Comparison of ENCODE assay signal across 10 mouse cellular contexts in genomic region chr11:21313922-21314657, GRCm38 (mm10). TPM values are rescaled to one million over a fixed set of nuclear protein-coding genes. Genes with fewer than 3 reads are reported as not detected.
DNase-seq lines count a peak whose midpoint lies in the region; ATAC-seq and TF ChIP-seq lines count a peak whose summit lies in the region.
"Had no signal": no experiment of that assay in that cellular context is flagged by ENCODE, and none has a peak within 500 bp of the region (broad histone marks: within the 10 kb centered on the region; RNA-seq: fewer than 3 reads in every experiment).

No protein-coding gene starts in this region.

- no peaks in the 10 kb centered on the region for H3K9me3 ChIP-seq in intestine, embryonic 14.5 days (ENCODE audit: control insufficient read depth, low read length)
- no peaks in the 10 kb centered on the region for H3K9me3 ChIP-seq in intestine, postnatal 0 days (ENCODE audit: control insufficient read depth)
- no peaks in the 10 kb centered on the region for H3K9me3 ChIP-seq in liver, postnatal 0 days (ENCODE audit: low read length)
- H3K9me3 ChIP-seq in neural tube, embryonic 15.5 days (replicated peaks), result no peaks in the 10 kb centered on the region
- H3K9me3 ChIP-seq in forebrain, embryonic 11.5 days (ENCODE audit: control insufficient read depth, low read length), result no peaks in the 10 kb centered on the region
- H3K9me3 ChIP-seq: midbrain, embryonic 13.5 days had no signal

- H3K36me3 ChIP-seq in intestine, embryonic 14.5 days (ENCODE audit: control insufficient read depth, insufficient read depth, low read length), result peaks cover 66% of the 10 kb centered on the region
- peaks cover 42% of the 10 kb centered on the region for H3K36me3 ChIP-seq in intestine, postnatal 0 days (ENCODE audit: control insufficient read depth, insufficient read depth)
- peaks cover 40% of the 10 kb centered on the region for H3K36me3 ChIP-seq in liver, postnatal 0 days (replicated peaks; ENCODE audit: insufficient read depth, low read length)
- peaks cover 15% of the 10 kb centered on the region for H3K36me3 ChIP-seq in neural tube, embryonic 15.5 days
- H3K36me3 ChIP-seq in forebrain, embryonic 11.5 days (ENCODE audit: control insufficient read depth, insufficient read depth, low read length), result no peaks in the 10 kb centered on the region

- H3K27me3 ChIP-seq in intestine, embryonic 14.5 days (replicated peaks; ENCODE audit: control insufficient read depth, insufficient read depth, low read length), result no peaks in the 10 kb centered on the region
- H3K27me3 ChIP-seq in intestine, postnatal 0 days (replicated peaks; ENCODE audit: control insufficient read depth, insufficient read depth, low read length), result no peaks in the 10 kb centered on the region
- H3K27me3 ChIP-seq in liver, postnatal 0 days (ENCODE audit: insufficient read depth, low read length), result no peaks in the 10 kb centered on the region
- H3K27me3 ChIP-seq in neural tube, embryonic 15.5 days (replicated peaks), result no peaks in the 10 kb centered on the region
- H3K27me3 ChIP-seq in forebrain, embryonic 11.5 days (ENCODE audit: control insufficient read depth, insufficient read depth, low read length), result no peaks in the 10 kb centered on the region
- H3K27me3 ChIP-seq: midbrain, embryonic 13.5 days had no signal

- 58% methylated on average over 9 of the region's 9 CpGs for WGBS in intestine, embryonic 14.5 days
- 70% methylated on average over 9 of the region's 9 CpGs for WGBS in intestine, postnatal 0 days
- 74% methylated on average over 9 of the region's 9 CpGs for WGBS in liver, postnatal 0 days (ENCODE audit: insufficient replicate concordance)
- WGBS in neural tube, embryonic 15.5 days, result 91% methylated on average over 9 of the region's 9 CpGs
- 91% methylated on average over 9 of the region's 9 CpGs for WGBS in forebrain, embryonic 11.5 days

- no peak overlapping the region for H3K9ac ChIP-seq in intestine, embryonic 14.5 days (ENCODE audit: low read length)
- no peak overlapping the region for H3K9ac ChIP-seq in intestine, postnatal 0 days (ENCODE audit: low read depth, low read length)
- H3K9ac ChIP-seq in liver, postnatal 0 days (replicated peaks), result no peak overlapping the region
- no peak overlapping the region for H3K9ac ChIP-seq in neural tube, embryonic 15.5 days (replicated peaks)
- no peak overlapping the region for H3K9ac ChIP-seq in forebrain, embryonic 11.5 days (ENCODE audit: low read length)
- H3K9ac ChIP-seq: midbrain, embryonic 13.5 days had no signal

- no peak overlapping the region for H3K4me3 ChIP-seq in intestine, embryonic 14.5 days (ENCODE audit: low read depth, low read length)
- H3K4me3 ChIP-seq in intestine, postnatal 0 days (ENCODE audit: low read depth, low read length), result no peak overlapping the region
- H3K4me3 ChIP-seq in liver, postnatal 0 days (ENCODE audit: low read depth, low read length), result no peak overlapping the region
- H3K4me3 ChIP-seq in neural tube, embryonic 15.5 days (replicated peaks), result no peak overlapping the region
- no peak overlapping the region for H3K4me3 ChIP-seq in forebrain, embryonic 11.5 days (ENCODE audit: low read depth, low read length)
- H3K4me3 ChIP-seq: midbrain, embryonic 13.5 days had no signal

- intact Hi-C loops in heart, postnatal 10 days (cut with DNase I), result no loop called here

- no peak overlapping the region for H3K4me2 ChIP-seq in intestine, embryonic 14.5 days (ENCODE audit: low read length)
- H3K4me2 ChIP-seq in intestine, postnatal 0 days (replicated peaks; ENCODE audit: low read depth), result no peak overlapping the region
- H3K4me2 ChIP-seq in liver, postnatal 0 days (ENCODE audit: low read depth, low read length), result no peak overlapping the region
- H3K4me2 ChIP-seq in neural tube, embryonic 15.5 days, result no peak overlapping the region
- H3K4me2 ChIP-seq in forebrain, embryonic 11.5 days (ENCODE audit: low read depth, low read length, severe bottlenecking), result no peak overlapping the region
- H3K4me2 ChIP-seq: midbrain, embryonic 13.5 days had no signal

- no peak for TF ChIP-seq CTCF in intestine, postnatal 0 days (IDR thresholded peaks at IDR 0.05; ENCODE audit: low read depth)
- no peak for TF ChIP-seq CTCF in liver, postnatal 0 days (IDR thresholded peaks at IDR 0.05; ENCODE audit: low read depth)

- H3K27ac ChIP-seq in intestine, embryonic 14.5 days (ENCODE audit: low read depth), result 0 out of 2 replicates have a peak overlapping the region, but pooled peaks have one; percentile 11
- H3K27ac ChIP-seq in intestine, postnatal 0 days (ENCODE audit: low read depth, low read length), result no peak overlapping the region
- no peak overlapping the region for H3K27ac ChIP-seq in liver, postnatal 0 days (ENCODE audit: low read depth)
- no peak overlapping the region for H3K27ac ChIP-seq in neural tube, embryonic 15.5 days (replicated peaks)
- no peak overlapping the region for H3K27ac ChIP-seq in forebrain, embryonic 11.5 days (ENCODE audit: low read depth, low read length)
- H3K27ac ChIP-seq: midbrain, embryonic 13.5 days had no signal

- ATAC-seq in intestine, embryonic 14.5 days (replicated peaks; ENCODE audit: low FRiP score, low TSS enrichment, low read depth), result 0 out of 2 replicates have a peak, but pooled peaks have one; percentile 71
- ATAC-seq in intestine, postnatal 0 days, result no peak
- ATAC-seq in liver, postnatal 0 days, result peak; percentile 82
- ATAC-seq in neural tube, embryonic 15.5 days (ENCODE audit: low FRiP score), result no peak
- no peak for ATAC-seq in forebrain, embryonic 11.5 days (replicated peaks; ENCODE audit: low FRiP score)
- ATAC-seq: midbrain, embryonic 13.5 days had no signal

- no peak for DNase-seq in intestine, embryonic 14.5 days (ENCODE audit: low spot score)
- DNase-seq in T-cell, adult 2 months (ENCODE audit: low spot score), result peak; percentile 4
- DNase-seq in heart, postnatal 10 days, result peak; percentile 38 to 64
- DNase-seq in liver, postnatal 0 days, result no peak
- DNase-seq in forebrain, embryonic 11.5 days (ENCODE audit: low spot score), result no peak
- DNase-seq in cerebellum, postnatal 25 days, result no peak
- DNase-seq: cerebellum, adult 9-10 months had no signal

- TF ChIP-seq EP300 in liver, postnatal 0 days (IDR thresholded peaks at IDR 0.05; ENCODE audit: low read depth), result no peak

- no peaks in the 10 kb centered on the region for H3K4me1 ChIP-seq in intestine, embryonic 14.5 days (replicated peaks; ENCODE audit: control insufficient read depth, insufficient read depth, low read length)
- no peaks in the 10 kb centered on the region for H3K4me1 ChIP-seq in intestine, postnatal 0 days (replicated peaks; ENCODE audit: control insufficient read depth, insufficient read depth, low read length)
- H3K4me1 ChIP-seq in liver, postnatal 0 days (ENCODE audit: insufficient read depth), result no peaks in the 10 kb centered on the region
- no peaks in the 10 kb centered on the region for H3K4me1 ChIP-seq in neural tube, embryonic 15.5 days
- H3K4me1 ChIP-seq in forebrain, embryonic 11.5 days (replicated peaks; ENCODE audit: control insufficient read depth, insufficient read depth, low read length), result no peaks in the 10 kb centered on the region
- H3K4me1 ChIP-seq: midbrain, embryonic 13.5 days had no signal

RNA-seq across cellular contexts. Expression of gene Ugp2, which starts 56.9 kb away (rescaled TPM):
- 70.6 and 74.3 TPM in 2 replicates for polyA plus RNA-seq in intestine, embryonic 14.5 days (2014; fragmentation: Nextera tagmentation; extraction: Ambion mirVana)
- 152 and 156 TPM in 2 replicates for polyA plus RNA-seq in intestine, postnatal 0 days (2015; fragmentation: Nextera tagmentation; extraction: Ambion mirVana)
- 100 to 1,000 TPM; 187 to 190 TPM for total RNA-seq in heart, postnatal 10 days (2021)
- polyA plus RNA-seq in liver, postnatal 0 days (2015; fragmentation: Nextera tagmentation; extraction: Ambion mirVana), result 88.1 and 92.9 TPM in 2 replicates
- 73.4 and 76.6 TPM in 2 replicates for polyA plus RNA-seq in neural tube, embryonic 15.5 days (2015; fragmentation: Nextera tagmentation; extraction: Ambion mirVana)
- 51.8 and 59.9 TPM in 2 replicates for polyA plus RNA-seq in forebrain, embryonic 11.5 days (2014; fragmentation: Nextera tagmentation; extraction: Ambion mirVana)

Comparison
In these comparisons a context has a peak if more than half of its experiments do, and no peak if none do; other contexts are left out.
1. ATAC-seq: peak in intestine, embryonic 14.5 days (single experiment) and liver, postnatal 0 days (single experiment); none in intestine, postnatal 0 days (single experiment), neural tube, embryonic 15.5 days (single experiment) and forebrain, embryonic 11.5 days (single experiment).
2. DNase-seq: peak in T-cell, adult 2 months (single experiment) and heart, postnatal 10 days (2 of 2); none in intestine, embryonic 14.5 days (single experiment), liver, postnatal 0 days (single experiment), forebrain, embryonic 11.5 days (single experiment) and cerebellum, postnatal 25 days (0 of 2).